Mouse (Mus musculus) forebrain, embryonic 10.5 days (tissue): Measurements from ENCODE around the gene Kirrel3. TPM values are rescaled to one million over a fixed set of nuclear protein-coding genes. Genes with fewer than 3 reads are reported as not detected.

Experiments
- DNase-seq: peaks from one replicate; pipeline ENCODE4 v3.0.0-alpha.2; 2017; ENCODE audit warnings: low spot score; ENCODE audit errors: extremely low spot score
- H3K27ac ChIP-seq: fragments of 300-500 bp; sonication (generic); 2 replicates; pipeline ENCODE4 v1.5.1; 2016; ENCODE audit warnings: mild to moderate bottlenecking
- H3K27me3 ChIP-seq: fragments of 300-500 bp; sonication (generic); 2 replicates; pipeline ENCODE4 v1.6.1; 2016; ENCODE audit warnings: mild to moderate bottlenecking; ENCODE audit not compliant: poor library complexity, severe bottlenecking
- H3K36me3 ChIP-seq: fragments of 300-500 bp; sonication (generic); replicated peaks from 2 replicates; pipeline ENCODE4 v1.6.1; 2016; ENCODE audit warnings: mild to moderate bottlenecking, moderate library complexity
- H3K4me1 ChIP-seq: fragments of 300-500 bp; sonication (generic); 2 replicates; pipeline ENCODE4 v1.6.1; 2016
- H3K4me3 ChIP-seq: fragments of 300-500 bp; sonication (generic); 2 replicates; pipeline ENCODE4 v1.5.1; 2016; ENCODE audit warnings: mild to moderate bottlenecking, moderate library complexity
- H3K9me3 ChIP-seq: fragments of 300-500 bp; sonication (generic); 2 replicates; pipeline ENCODE4 v1.6.1; 2016; ENCODE audit warnings: mild to moderate bottlenecking, moderate library complexity
- WGBS: fragments of 180-500 bp; shearing (Covaris S2); methylation state at CpG from one replicate; pipeline ENCODE4 v1.1.7; 2016; 5-methylcytosine and 5-hydroxymethylcytosine counted together
- polyA plus RNA-seq: library from polyadenylated mRNA; unstranded; fragments of >200 nt; fragmentation: Nextera tagmentation; extraction: Ambion mirVana; gene quantifications from 2 replicates; pipeline ENCODE4 v1.2.1, GENCODE M21; 2016

The Kirrel3 gene
- polyA plus RNA-seq, 1 experiment from 2014 or later, result 3.0 TPM

DNA sequence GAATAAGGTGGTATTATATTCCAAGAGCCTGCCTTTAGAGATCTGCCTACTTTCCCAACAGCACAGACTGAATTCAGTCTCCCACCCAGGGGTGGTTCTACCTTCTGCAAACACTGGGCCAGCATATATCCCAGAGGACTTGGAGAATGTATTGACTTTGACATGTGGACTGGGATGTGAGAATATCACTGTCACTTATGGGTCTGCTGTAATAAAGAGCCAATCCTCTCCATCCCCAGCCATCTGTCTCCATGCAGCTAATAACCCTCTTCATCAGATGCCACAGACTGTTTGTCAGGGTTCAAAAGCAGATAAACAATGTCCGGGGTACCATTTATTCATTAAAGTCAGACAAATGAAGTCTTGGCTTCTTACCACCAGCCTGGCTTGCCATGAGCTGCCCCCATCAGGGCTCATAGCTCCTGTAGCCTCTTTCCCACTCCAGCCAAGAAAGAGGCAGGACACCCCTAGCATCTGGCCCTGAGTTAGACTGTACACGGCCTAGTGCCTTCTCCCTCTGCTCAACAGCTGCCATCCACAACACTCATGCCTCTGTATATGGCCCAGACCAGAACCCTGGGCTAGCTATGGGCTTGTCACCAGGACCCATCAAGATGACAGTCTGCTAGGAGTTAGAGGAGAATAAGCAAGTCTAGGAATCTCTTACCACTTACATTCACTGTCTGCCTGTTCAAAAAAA lies 426.7 kb downstream of the Kirrel3 start:
- H3K4me3 ChIP-seq, result no peak overlapping the region
- no peak overlapping the region for H3K27ac ChIP-seq
- 0 out of 2 replicates have a peak, but pooled peaks cover 3% of the 10 kb centered on the region for H3K4me1 ChIP-seq
- no peaks in the 10 kb centered on the region for H3K36me3 ChIP-seq
- no peak for DNase-seq
- H3K9me3 ChIP-seq, result no peaks in the 10 kb centered on the region
- 82% methylated on average over 2 of the region's 2 CpGs for WGBS
- no peaks in the 10 kb centered on the region for H3K27me3 ChIP-seq

DNA sequence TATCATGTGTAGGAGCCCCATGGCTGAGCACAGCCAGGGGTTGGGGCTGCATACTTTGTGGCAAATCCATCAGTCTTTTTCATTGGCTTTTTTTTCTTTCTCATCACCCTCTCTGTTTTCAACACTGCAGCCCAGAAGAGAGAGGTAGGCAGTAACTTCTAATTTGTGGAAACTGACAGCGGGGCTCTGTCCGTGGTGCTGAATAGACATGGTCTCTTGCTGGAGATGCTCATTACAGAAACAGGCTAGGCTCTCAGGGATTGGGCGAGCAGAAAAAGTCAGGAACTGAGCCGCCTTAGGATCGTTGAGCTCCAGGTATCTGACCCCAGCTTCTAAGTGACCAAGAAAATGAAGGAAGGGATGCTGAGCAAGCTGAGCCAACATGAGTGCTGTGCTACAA lies 427.3 kb downstream of the Kirrel3 start:
- Histone ChIP-seq H3K4me3 (no peak overlapping the region), H3K36me3 (no peaks in the 10 kb centered on the region), H3K9me3 (no peaks in the 10 kb centered on the region), H3K4me1 (0 out of 2 replicates have a peak, but pooled peaks cover 2% of the 10 kb centered on the region), H3K27me3 (no peaks in the 10 kb centered on the region), H3K27ac (no peak overlapping the region)
- peak; percentile 68 for DNase-seq
- WGBS, result 7% methylated on average over 5 of the region's 5 CpGs

GRCm38 (mm10) chr9:34918976-34919375 lies 433.3 kb downstream of the Kirrel3 start:
- DNase-seq, result no peak
- WGBS, result 93% methylated on average over 5 of the region's 5 CpGs
- Histone ChIP-seq H3K36me3 (no peaks in the 10 kb centered on the region), H3K27me3 (no peaks in the 10 kb centered on the region), H3K4me3 (no peak overlapping the region), H3K4me1 (peaks cover 6% of the 10 kb centered on the region; the same call in 1 of the 2 replicates), H3K9me3 (no peaks in the 10 kb centered on the region), H3K27ac (no peak overlapping the region)

- H3K27me3 ChIP-seq, result no peaks in the 10 kb centered on the region
- H3K9me3 ChIP-seq, result no peaks in the 10 kb centered on the region
- DNase-seq, result no peak
- 83% methylated on average over 3 of the region's 3 CpGs for WGBS
- no peak overlapping the region for H3K4me3 ChIP-seq
- peaks cover 6% of the 10 kb centered on the region; the same call in 1 of the 2 replicates for H3K4me1 ChIP-seq
- H3K27ac ChIP-seq, result no peak overlapping the region
- no peaks in the 10 kb centered on the region for H3K36me3 ChIP-seq
These were observed 434.4 kb downstream of the Kirrel3 start for GRCm38 (mm10) chr9:34920116-34920515.

- Histone ChIP-seq H3K27ac (no peak overlapping the region), H3K36me3 (no peaks in the 10 kb centered on the region), H3K4me1 (peaks cover 6% of the 10 kb centered on the region; the same call in 1 of the 2 replicates), H3K27me3 (no peaks in the 10 kb centered on the region), H3K9me3 (no peaks in the 10 kb centered on the region), H3K4me3 (no peak overlapping the region)
- no peak for DNase-seq
- WGBS, result 87% methylated on average over 1 of the region's 1 CpGs
These were observed 436.2 kb downstream of the Kirrel3 start for GRCm38 (mm10) chr9:34921941-34922340.

- Histone ChIP-seq H3K36me3 (no peaks in the 10 kb centered on the region), H3K9me3 (no peaks in the 10 kb centered on the region), H3K4me3 (no peak overlapping the region), H3K27me3 (no peaks in the 10 kb centered on the region), H3K27ac (no peak overlapping the region), H3K4me1 (peaks cover 6% of the 10 kb centered on the region; the same call in 1 of the 2 replicates)
- WGBS, result 82% methylated on average over 6 of the region's 6 CpGs
- no peak for DNase-seq
These were observed 437.0 kb downstream of the Kirrel3 start for GRCm38 (mm10) chr9:34922716-34923115.

DNA sequence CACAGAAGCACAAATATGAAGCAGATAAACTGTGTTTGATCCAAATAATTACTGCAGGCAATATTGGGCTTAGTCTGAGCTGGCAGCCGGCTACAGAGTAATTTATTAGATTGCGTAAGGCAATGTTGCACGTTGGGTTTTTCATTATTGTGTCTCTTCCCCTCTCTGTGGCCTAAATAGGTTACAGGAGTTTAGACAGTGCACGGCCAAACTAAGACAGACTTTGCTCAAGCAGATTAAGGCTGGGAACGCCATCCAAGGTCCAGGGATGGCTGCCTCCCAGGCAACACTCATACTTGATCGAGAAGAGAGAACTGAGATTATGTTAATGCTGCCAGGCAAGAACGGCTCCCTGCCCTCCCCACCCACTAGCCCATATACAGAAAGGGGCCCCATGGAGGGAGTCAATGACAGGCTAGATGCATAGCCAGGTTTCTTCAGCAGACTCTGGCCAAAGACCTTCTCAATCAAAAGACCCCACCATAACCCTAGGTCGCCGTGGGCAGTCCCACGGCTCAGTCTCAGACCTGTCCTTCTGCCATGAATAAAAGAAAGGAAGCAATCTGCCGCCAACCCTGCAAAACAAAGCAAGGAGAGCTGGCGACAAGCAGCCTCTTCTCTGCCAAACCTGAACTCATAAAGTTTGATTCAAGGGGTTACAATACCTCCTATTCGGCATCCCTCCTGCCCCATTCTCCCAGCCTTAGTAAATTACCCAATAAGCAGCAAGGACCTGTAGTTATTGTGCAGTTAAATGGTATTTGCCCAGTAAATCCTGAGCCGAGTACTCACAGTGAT lies 437.6 kb downstream of the Kirrel3 start:
- H3K9me3 ChIP-seq, result no peaks in the 10 kb centered on the region
- H3K36me3 ChIP-seq, result no peaks in the 10 kb centered on the region
- H3K4me3 ChIP-seq, result no peak overlapping the region
- peaks cover 6% of the 10 kb centered on the region; the same call in 1 of the 2 replicates for H3K4me1 ChIP-seq
- 86% methylated on average over 14 of the region's 14 CpGs for WGBS
- no peaks in the 10 kb centered on the region for H3K27me3 ChIP-seq
- no peak for DNase-seq
- H3K27ac ChIP-seq, result no peak overlapping the region

DNA sequence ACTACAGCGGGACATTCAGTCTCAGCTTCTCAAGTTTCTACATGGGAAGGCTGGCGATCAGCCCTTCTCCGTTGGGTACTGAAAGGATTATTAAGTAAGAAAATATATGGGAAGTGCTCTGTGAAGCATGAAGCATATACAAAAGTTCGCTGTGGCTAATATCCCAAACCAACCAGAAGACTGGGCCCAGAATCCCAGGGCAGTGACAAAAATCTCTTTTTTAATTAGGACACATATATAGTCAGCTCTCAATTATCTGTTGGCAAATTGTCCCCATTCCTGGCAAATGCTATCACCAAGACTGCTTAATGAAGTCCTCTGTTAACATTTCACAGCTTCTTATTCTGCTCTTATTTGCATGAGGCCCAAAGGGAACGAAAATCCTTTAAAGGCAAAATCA lies 439.9 kb downstream of the Kirrel3 start:
- no peaks in the 10 kb centered on the region for H3K9me3 ChIP-seq
- no peak overlapping the region for H3K4me3 ChIP-seq
- H3K36me3 ChIP-seq, result no peaks in the 10 kb centered on the region
- no peaks in the 10 kb centered on the region for H3K27me3 ChIP-seq
- no peak for DNase-seq
- H3K4me1 ChIP-seq, result peaks cover 6% of the 10 kb centered on the region; the same call in 1 of the 2 replicates
- WGBS, result 93% methylated on average over 5 of the region's 5 CpGs
- H3K27ac ChIP-seq, result no peak overlapping the region

DNA sequence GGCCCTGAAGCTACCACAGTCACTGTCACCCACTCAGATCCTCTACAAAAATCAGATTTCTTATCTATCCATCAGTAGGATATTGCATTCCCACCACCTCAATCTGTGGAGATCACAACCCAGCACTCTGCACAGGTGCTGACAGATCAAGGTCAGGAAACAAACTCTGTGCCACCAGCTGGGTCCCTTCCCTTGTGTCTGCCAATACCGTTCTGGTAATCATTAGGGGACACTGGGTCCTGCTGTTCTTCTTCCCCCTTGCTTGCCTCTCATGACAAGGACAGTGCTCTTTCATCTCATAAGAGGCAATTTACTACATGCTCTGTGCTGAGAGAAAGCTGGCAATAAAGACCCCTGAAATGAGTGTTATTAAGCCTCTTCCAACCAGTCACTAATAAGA lies 444.7 kb downstream of the Kirrel3 start:
- Histone ChIP-seq H3K27me3 (no peaks in the 10 kb centered on the region), H3K36me3 (no peaks in the 10 kb centered on the region), H3K9me3 (no peaks in the 10 kb centered on the region), H3K4me3 (no peak overlapping the region), H3K4me1 (no peaks in the 10 kb centered on the region), H3K27ac (no peak overlapping the region)
- no peak for DNase-seq
- 89% methylated on average over 1 of the region's 1 CpGs for WGBS

DNA sequence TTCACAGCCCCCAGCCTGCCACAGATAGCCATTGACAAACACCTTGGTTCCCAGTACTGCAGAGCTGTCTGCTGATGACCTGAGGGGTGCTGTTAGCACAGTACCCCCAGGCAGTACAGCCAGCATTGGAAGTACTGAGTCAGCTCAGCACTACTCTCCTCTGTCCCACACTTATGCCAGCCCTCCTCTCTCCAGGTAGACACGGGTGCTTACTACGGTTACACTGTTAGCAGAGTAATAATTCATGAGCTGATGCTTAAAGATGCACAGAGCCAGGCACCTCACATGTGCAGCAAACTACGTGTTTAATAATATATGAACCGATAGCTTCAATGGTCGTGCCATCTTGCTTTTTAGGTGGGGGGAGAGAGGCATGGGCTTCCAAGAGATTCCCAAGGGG lies 452.4 kb downstream of the Kirrel3 start:
- Histone ChIP-seq H3K36me3 (no peaks in the 10 kb centered on the region), H3K9me3 (no peaks in the 10 kb centered on the region), H3K4me3 (no peak overlapping the region), H3K27me3 (no peaks in the 10 kb centered on the region), H3K4me1 (no peaks in the 10 kb centered on the region), H3K27ac (no peak overlapping the region)
- DNase-seq, result no peak
- 91% methylated on average over 5 of the region's 5 CpGs for WGBS

- H3K27me3 ChIP-seq, result no peaks in the 10 kb centered on the region
- H3K27ac ChIP-seq, result no peak overlapping the region
- H3K36me3 ChIP-seq, result no peaks in the 10 kb centered on the region
- no peak for DNase-seq
- H3K9me3 ChIP-seq, result no peaks in the 10 kb centered on the region
- no peak overlapping the region for H3K4me3 ChIP-seq
- H3K4me1 ChIP-seq, result no peaks in the 10 kb centered on the region
- 92% methylated on average over 5 of the region's 5 CpGs for WGBS
These were observed 453.9 kb downstream of the Kirrel3 start for GRCm38 (mm10) chr9:34939621-34940020.

DNA sequence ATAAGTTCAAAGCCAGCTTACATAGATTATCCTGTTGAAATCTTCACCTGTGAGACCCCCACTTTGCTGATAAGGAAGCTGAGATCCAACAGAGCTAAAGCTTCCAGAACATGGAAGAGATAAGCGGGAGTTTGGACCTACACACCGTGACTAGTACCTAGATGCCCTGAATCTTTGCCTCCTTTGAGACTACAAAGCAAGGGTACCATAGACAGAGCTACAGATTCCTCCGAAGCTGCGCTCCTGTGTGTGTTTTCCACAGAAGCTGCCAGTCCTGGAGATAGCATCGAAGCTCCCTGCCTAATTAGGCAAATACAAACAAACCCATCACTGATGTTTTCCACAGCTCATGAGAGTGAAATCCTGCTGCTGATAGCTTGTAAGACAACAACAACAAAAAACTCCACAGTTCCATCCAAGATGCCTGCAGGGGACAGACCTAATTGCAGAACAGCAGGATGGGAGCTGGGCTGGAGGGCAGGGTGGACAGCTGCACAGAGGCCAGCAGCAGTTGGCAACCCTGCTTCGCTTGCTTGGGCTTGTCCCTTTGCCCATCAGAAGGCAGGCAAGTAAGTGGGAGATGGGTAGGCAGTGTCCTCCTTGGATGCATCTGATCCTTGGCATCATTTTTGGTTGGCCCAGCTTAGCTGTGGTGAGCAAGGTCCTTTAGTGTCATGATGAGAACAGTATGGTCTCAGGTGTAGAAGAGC lies 456.6 kb downstream of the Kirrel3 start:
- DNase-seq, result no peak
- Histone ChIP-seq H3K9me3 (no peaks in the 10 kb centered on the region), H3K4me3 (no peak overlapping the region), H3K4me1 (peaks cover 9% of the 10 kb centered on the region), H3K36me3 (no peaks in the 10 kb centered on the region), H3K27ac (no peak overlapping the region), H3K27me3 (0 out of 2 replicates have a peak, but pooled peaks cover 6% of the 10 kb centered on the region)
- WGBS, result 87% methylated on average over 6 of the region's 6 CpGs
